Mouse (Mus musculus) E14TG2a.4 (cell line): ENCODE data around the gene Cd4.

Experiments
- CTCF ChIP-seq: conservative IDR thresholded peaks from 2 replicates; pipeline ENCODE4 v1.5.1; 2014; ENCODE audit warnings: low read length
- NANOG ChIP-seq: IDR thresholded peaks from 2 replicates; pipeline ENCODE4 v1.6.1; 2014; ENCODE audit warnings: borderline replicate concordance, low read length, mixed read lengths
- POU5F1 ChIP-seq: IDR thresholded peaks from 2 replicates; pipeline ENCODE4 v1.6.1; 2014; ENCODE audit warnings: low read length, borderline replicate concordance

DNA sequence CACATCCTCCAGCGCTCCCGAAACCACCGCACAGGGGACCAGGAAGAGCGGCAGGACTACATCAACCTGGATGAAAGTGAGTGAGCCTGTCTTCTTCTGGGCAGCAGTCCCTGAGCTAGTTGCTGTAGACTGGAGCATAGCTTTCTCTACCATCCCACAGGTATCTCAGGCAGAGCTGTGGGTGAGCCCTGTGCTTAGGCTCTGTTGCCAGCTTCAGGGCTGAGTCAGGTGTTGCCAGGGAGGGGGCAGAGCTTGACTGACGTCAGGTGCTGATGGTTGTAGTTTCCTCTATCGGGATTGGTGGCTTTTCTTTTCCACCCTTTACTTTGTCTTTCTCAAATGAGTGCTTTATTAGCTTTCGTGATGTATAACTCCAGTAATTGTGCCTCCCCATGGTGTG is 46.6 kb upstream of the Cd4 start:
- TF ChIP-seq CTCF, result no peak
- no peak for TF ChIP-seq POU5F1
- no peak for TF ChIP-seq NANOG
